Mouse (Mus musculus): ENCODE data around the gene Abhd14b. TPM values are rescaled to one million over a fixed set of nuclear protein-coding genes. Genes with fewer than 3 reads are reported as not detected.

The Abhd14b gene
- polyA plus RNA-seq, 1 experiment from 2014 or later: 48.3 TPM

Other genes with a start within 250 kb of the Abhd14b start
- 56.8 and 58.8 TPM in 2 replicates for gene Ppm1m, start 247.7 kb upstream of the Abhd14b start, polyA plus RNA-seq (2015; fragmentation: Nextera tagmentation; extraction: Ambion mirVana)
- gene Twf2, start 244.4 kb upstream of the Abhd14b start, polyA plus RNA-seq (2015; fragmentation: Nextera tagmentation; extraction: Ambion mirVana): 72.7 and 75.5 TPM in 2 replicates
- 0.07 TPM in 1 of 2 replicates, not detected in the other for gene Tlr9, start 224.9 kb upstream of the Abhd14b start, polyA plus RNA-seq (2015; fragmentation: Nextera tagmentation; extraction: Ambion mirVana)
- 122 and 128 TPM in 2 replicates for gene Alas1, start 198.8 kb upstream of the Abhd14b start, polyA plus RNA-seq (2015; fragmentation: Nextera tagmentation; extraction: Ambion mirVana)
- gene Poc1a, start 166.4 kb upstream of the Abhd14b start, polyA plus RNA-seq (2015; fragmentation: Nextera tagmentation; extraction: Ambion mirVana): 28.4 and 29.2 TPM in 2 replicates
- 13.6 and 13.7 TPM in 2 replicates for gene Dusp7, start 78.8 kb upstream of the Abhd14b start, polyA plus RNA-seq (2015; fragmentation: Nextera tagmentation; extraction: Ambion mirVana)
- 947 and 1,016 TPM in 2 replicates for gene Rpl29, start 18.0 kb upstream of the Abhd14b start, polyA plus RNA-seq (2015; fragmentation: Nextera tagmentation; extraction: Ambion mirVana)
- gene Acy1, start 9.1 kb upstream of the Abhd14b start, polyA plus RNA-seq (2015; fragmentation: Nextera tagmentation; extraction: Ambion mirVana): 59.1 and 62.4 TPM in 2 replicates
- gene Abhd14a, start 219 bp downstream of the Abhd14b start, polyA plus RNA-seq (2015; fragmentation: Nextera tagmentation; extraction: Ambion mirVana): 68.8 and 70.3 TPM in 2 replicates
- gene Pcbp4, start 5.8 kb downstream of the Abhd14b start, polyA plus RNA-seq (2015; fragmentation: Nextera tagmentation; extraction: Ambion mirVana): 119 and 136 TPM in 2 replicates
- 0.31 and 0.41 TPM in 2 replicates for gene Gpr62, start 18.5 kb downstream of the Abhd14b start, polyA plus RNA-seq (2015; fragmentation: Nextera tagmentation; extraction: Ambion mirVana)
- gene Rrp9, start 28.5 kb downstream of the Abhd14b start, polyA plus RNA-seq (2015; fragmentation: Nextera tagmentation; extraction: Ambion mirVana): 56.2 and 59.5 TPM in 2 replicates
- 3.3 and 3.5 TPM in 2 replicates for gene Parp3, start 29.5 kb downstream of the Abhd14b start, polyA plus RNA-seq (2015; fragmentation: Nextera tagmentation; extraction: Ambion mirVana)
- not detected in 2 replicates for gene Iqcf1, start 52.5 kb downstream of the Abhd14b start, polyA plus RNA-seq (2015; fragmentation: Nextera tagmentation; extraction: Ambion mirVana)
- gene Iqcf5, start 67.1 kb downstream of the Abhd14b start, polyA plus RNA-seq (2015; fragmentation: Nextera tagmentation; extraction: Ambion mirVana): not detected in 2 replicates
- not detected in 2 replicates for gene Iqcf3, start 114.2 kb downstream of the Abhd14b start, polyA plus RNA-seq (2015; fragmentation: Nextera tagmentation; extraction: Ambion mirVana)
- not detected in 2 replicates for gene Iqcf4, start 123.5 kb downstream of the Abhd14b start, polyA plus RNA-seq (2015; fragmentation: Nextera tagmentation; extraction: Ambion mirVana)
- gene Iqcf6, start 179.1 kb downstream of the Abhd14b start, polyA plus RNA-seq (2015; fragmentation: Nextera tagmentation; extraction: Ambion mirVana): not detected in 2 replicates
- not detected in 2 replicates for gene Grm2, start 208.6 kb downstream of the Abhd14b start, polyA plus RNA-seq (2015; fragmentation: Nextera tagmentation; extraction: Ambion mirVana)
- 84.1 and 88.0 TPM in 2 replicates for gene Tex264, start 238.5 kb downstream of the Abhd14b start, polyA plus RNA-seq (2015; fragmentation: Nextera tagmentation; extraction: Ambion mirVana)